Mouse (Mus musculus) thymus, adult 2 months (tissue): ENCODE results near the gene Dnah8.

Experiments
- CTCF ChIP-seq: fragments of 200-500 bp; IDR thresholded peaks from 2 replicates; pipeline ENCODE4 v1.5.1; 2012; ENCODE audit warnings: mild to moderate bottlenecking, control low read depth, low read length, moderate library complexity, borderline replicate concordance; ENCODE audit not compliant: control insufficient read depth, poor library complexity, insufficient read depth; ENCODE audit errors: extremely low read depth
- POLR2A ChIP-seq: fragments of 200-500 bp; IDR thresholded peaks from 2 replicates; pipeline ENCODE4 v1.6.1; 2012; ENCODE audit warnings: mild to moderate bottlenecking, low read length, control low read depth, moderate library complexity; ENCODE audit not compliant: control insufficient read depth, poor library complexity, insufficient read depth; ENCODE audit errors: extremely low read depth

GRCm38 (mm10) chr17:30831170-30831569 is 207.0 kb downstream of the Dnah8 start:
- TF ChIP-seq POLR2A (no peak), CTCF (no peak)
